Mouse (Mus musculus): ENCODE results near the gene Dnaja3.

- TF ChIP-seq EP300 (IDR thresholded peaks at IDR 0.05; ENCODE audit: low read depth): no peak
- TF ChIP-seq CTCF (IDR thresholded peaks at IDR 0.05; ENCODE audit: low read depth): no peak
Measured at GRCm38 (mm10) chr16:4647651-4648141, 7.9 kb downstream of the Dnaja3 start.
